Mouse (Mus musculus): ENCODE results near the gene Pomt1.
"Not testable (repeated sequence)": the region's sequence is repeated elsewhere in the genome, so short reads cannot be mapped to it uniquely, and the experiment has no call there.

Gene Pomt1

GRCm38 (mm10) chr2:32282727-32283126 lies 46.3 kb downstream of the Pomt1 start:
- no peak for DNase-seq (ENCODE audit: low spot score)

- DNase-seq (ENCODE audit: low spot score): no peak
Measured at GRCm38 (mm10) chr2:32283986-32284385, 47.6 kb downstream of the Pomt1 start.

- no peak for DNase-seq (ENCODE audit: low spot score)
Measured at GRCm38 (mm10) chr2:32287334-32287840, 51.0 kb downstream of the Pomt1 start, which contains the start of gene Golga2. Golga2 (plus strand) TSS chr2:32287384.

GRCm38 (mm10) chr2:32287923-32288367 lies 51.6 kb downstream of the Pomt1 start, which contains the start of gene Swi5:
Swi5 (minus strand) TSS chr2:32288075.
- peak; percentile 72 for DNase-seq (ENCODE audit: low spot score)

- no peak for DNase-seq (ENCODE audit: low spot score)
Measured at GRCm38 (mm10) chr2:32288371-32288931, 52.1 kb downstream of the Pomt1 start.

- no peak for DNase-seq (ENCODE audit: low spot score)
Measured at GRCm38 (mm10) chr2:32289578-32289977, 53.2 kb downstream of the Pomt1 start.

- DNase-seq (ENCODE audit: low spot score): no peak
Measured at GRCm38 (mm10) chr2:32294348-32294747, 58.0 kb downstream of the Pomt1 start.

GRCm38 (mm10) chr2:32295285-32295684 lies 58.9 kb downstream of the Pomt1 start:
- no peak for DNase-seq (ENCODE audit: low spot score)

GRCm38 (mm10) chr2:32295842-32296241 lies 59.5 kb downstream of the Pomt1 start:
- not testable (repeated sequence) for DNase-seq (ENCODE audit: low spot score)

GRCm38 (mm10) chr2:32299469-32299868 lies 63.1 kb downstream of the Pomt1 start:
- no peak for DNase-seq (ENCODE audit: low spot score)

GRCm38 (mm10) chr2:32302952-32303351 lies 66.6 kb downstream of the Pomt1 start:
- no peak for DNase-seq (ENCODE audit: low spot score)

- no peak for DNase-seq (ENCODE audit: low spot score)
Measured at GRCm38 (mm10) chr2:32304145-32304832, 67.9 kb downstream of the Pomt1 start.
